16 mouse cellular contexts compared by ENCODE assay signal in the genomic region with DNA sequence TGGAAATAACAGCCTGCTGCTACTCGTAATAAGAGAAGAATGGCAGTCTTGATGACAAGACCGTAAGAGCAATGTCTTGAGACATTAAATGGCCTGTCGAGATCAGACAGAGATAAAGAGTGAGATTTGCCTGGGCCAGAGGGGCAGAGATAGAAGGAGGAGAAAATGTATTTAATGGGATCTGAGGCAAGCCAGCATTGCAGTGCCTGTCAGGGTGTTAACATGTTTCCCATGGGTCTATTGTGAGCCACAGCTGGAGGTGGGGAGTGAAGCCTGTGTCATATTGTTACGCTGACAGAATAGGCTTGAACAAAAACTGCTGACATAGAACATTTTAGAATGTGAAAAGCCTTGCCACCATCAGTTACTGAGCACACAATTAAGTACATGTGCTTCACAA.
DNase-seq lines count a peak whose midpoint lies in the region; ATAC-seq and TF ChIP-seq lines count a peak whose summit lies in the region.
"Had no signal": no experiment of that assay in that cellular context is flagged by ENCODE, and none has a peak within 500 bp of the region (broad histone marks: within the 10 kb centered on the region; RNA-seq: fewer than 3 reads in every experiment).

No protein-coding gene starts in this region.

- no peak overlapping the region for H3K27ac ChIP-seq in midbrain, embryonic 10.5 days (replicated peaks)
- H3K27ac ChIP-seq in midbrain, postnatal 0 days (ENCODE audit: low read depth, low read length), result no peak overlapping the region
- no peak overlapping the region for H3K27ac ChIP-seq in forebrain, embryonic 11.5 days (ENCODE audit: low read depth, low read length)
- H3K27ac ChIP-seq in hindbrain, embryonic 16.5 days (ENCODE audit: low read depth, low read length), result no peak overlapping the region
- H3K27ac ChIP-seq: embryonic facial prominence, embryonic 15.5 days; hindbrain, embryonic 15.5 days; kidney, embryonic 15.5 days; limb, embryonic 13.5 days; macrophage had no signal

- ATAC-seq in midbrain, postnatal 0 days (ENCODE audit: low FRiP score), result no peak
- ATAC-seq in forebrain, embryonic 11.5 days (replicated peaks; ENCODE audit: low FRiP score), result peak; percentile 89
- peak; percentile 45; the same call in 1 of the 2 replicates for ATAC-seq in hindbrain, embryonic 16.5 days
- ATAC-seq: liver, postnatal 0 days had no signal

- H3K4me1 ChIP-seq in midbrain, embryonic 10.5 days, result peaks cover 8% of the 10 kb centered on the region
- H3K4me1 ChIP-seq in midbrain, postnatal 0 days (ENCODE audit: insufficient read depth, low read length), result no peaks in the 10 kb centered on the region; the same call in 1 of the 2 replicates
- no peaks in the 10 kb centered on the region for H3K4me1 ChIP-seq in forebrain, embryonic 11.5 days (replicated peaks; ENCODE audit: control insufficient read depth, insufficient read depth, low read length)
- peaks cover 4% of the 10 kb centered on the region; the same call in 1 of the 2 replicates for H3K4me1 ChIP-seq in hindbrain, embryonic 16.5 days (ENCODE audit: control insufficient read depth, insufficient read depth, low read depth, low read length)
- H3K4me1 ChIP-seq: embryonic facial prominence, embryonic 15.5 days; kidney, embryonic 15.5 days; limb, embryonic 13.5 days had no signal

- no peak for TF ChIP-seq CTCF in midbrain, postnatal 0 days (IDR thresholded peaks at IDR 0.05)

- no peaks in the 10 kb centered on the region for H3K27me3 ChIP-seq in midbrain, embryonic 10.5 days (ENCODE audit: low read depth, poor library complexity, severe bottlenecking)
- H3K27me3 ChIP-seq in midbrain, postnatal 0 days (ENCODE audit: insufficient read depth, low read length), result no peaks in the 10 kb centered on the region
- H3K27me3 ChIP-seq in forebrain, embryonic 11.5 days (ENCODE audit: control insufficient read depth, insufficient read depth, low read length), result no peaks in the 10 kb centered on the region
- no peaks in the 10 kb centered on the region for H3K27me3 ChIP-seq in hindbrain, embryonic 16.5 days (replicated peaks; ENCODE audit: control insufficient read depth, insufficient read depth, low read length)
- H3K27me3 ChIP-seq: embryonic facial prominence, embryonic 15.5 days; hindbrain, embryonic 15.5 days; kidney, embryonic 15.5 days; limb, embryonic 13.5 days had no signal

- no peaks in the 10 kb centered on the region for H3K9me3 ChIP-seq in midbrain, embryonic 10.5 days (replicated peaks)
- no peaks in the 10 kb centered on the region for H3K9me3 ChIP-seq in midbrain, postnatal 0 days (ENCODE audit: low read length)
- no peaks in the 10 kb centered on the region for H3K9me3 ChIP-seq in forebrain, embryonic 11.5 days (ENCODE audit: control insufficient read depth, low read length)
- H3K9me3 ChIP-seq in hindbrain, embryonic 16.5 days (ENCODE audit: control insufficient read depth, low read length), result no peaks in the 10 kb centered on the region
- H3K9me3 ChIP-seq: embryonic facial prominence, embryonic 15.5 days; hindbrain, embryonic 15.5 days; kidney, embryonic 15.5 days; limb, embryonic 13.5 days had no signal

- no peak overlapping the region for H3K4me3 ChIP-seq in midbrain, embryonic 10.5 days
- H3K4me3 ChIP-seq in midbrain, postnatal 0 days (ENCODE audit: low read depth, low read length), result no peak overlapping the region
- H3K4me3 ChIP-seq in forebrain, embryonic 11.5 days (ENCODE audit: low read depth, low read length), result no peak overlapping the region
- no peak overlapping the region for H3K4me3 ChIP-seq in hindbrain, embryonic 16.5 days (ENCODE audit: low read length)
- H3K4me3 ChIP-seq: embryonic facial prominence, embryonic 15.5 days; hindbrain, embryonic 15.5 days; kidney, embryonic 15.5 days; limb, embryonic 13.5 days had no signal

- no peak overlapping the region for H3K4me2 ChIP-seq in midbrain, postnatal 0 days (ENCODE audit: low read depth, low read length, poor library complexity, severe bottlenecking)
- no peak overlapping the region for H3K4me2 ChIP-seq in forebrain, embryonic 11.5 days (ENCODE audit: low read depth, low read length, severe bottlenecking)
- no peak overlapping the region for H3K4me2 ChIP-seq in hindbrain, embryonic 16.5 days (ENCODE audit: low read length)
- H3K4me2 ChIP-seq: embryonic facial prominence, embryonic 15.5 days; heart, embryonic 11.5 days; hindbrain, embryonic 15.5 days; kidney, embryonic 15.5 days; limb, embryonic 13.5 days had no signal

- no peaks in the 10 kb centered on the region for H3K36me3 ChIP-seq in midbrain, embryonic 10.5 days
- no peaks in the 10 kb centered on the region for H3K36me3 ChIP-seq in midbrain, postnatal 0 days (ENCODE audit: insufficient read depth, low read length)
- no peaks in the 10 kb centered on the region for H3K36me3 ChIP-seq in forebrain, embryonic 11.5 days (ENCODE audit: control insufficient read depth, insufficient read depth, low read length)
- no peaks in the 10 kb centered on the region for H3K36me3 ChIP-seq in hindbrain, embryonic 16.5 days (ENCODE audit: control insufficient read depth, insufficient read depth, low read length)
- H3K36me3 ChIP-seq: embryonic facial prominence, embryonic 15.5 days; hindbrain, embryonic 15.5 days; kidney, embryonic 15.5 days; limb, embryonic 13.5 days had no signal

- 26% methylated on average over 4 of the region's 4 CpGs for WGBS in midbrain, embryonic 10.5 days
- WGBS in midbrain, postnatal 0 days, result 18% methylated on average over 4 of the region's 4 CpGs
- WGBS in forebrain, embryonic 11.5 days, result 16% methylated on average over 4 of the region's 4 CpGs
- WGBS in hindbrain, embryonic 16.5 days, result 15% methylated on average over 4 of the region's 4 CpGs

- DNase-seq in midbrain, embryonic 10.5 days (ENCODE audit: low spot score), result peak; percentile 52
- DNase-seq in midbrain, postnatal 0 days (ENCODE audit: low spot score), result no peak
- DNase-seq in forebrain, embryonic 11.5 days (ENCODE audit: low spot score), result peak; percentile 52
- DNase-seq in retina, postnatal 1 day, result peak; percentile 49
- no peak for DNase-seq in kidney, postnatal 25 days
- DNase-seq in layer of hippocampus, adult 11-12 months (ENCODE audit: low spot score), result no peak
- no peak for DNase-seq in spleen, postnatal 36 days (ENCODE audit: low spot score in 2 of 2)
- DNase-seq: cerebellum, adult 18-20 months; liver, postnatal 0 days had no signal

- no peak overlapping the region for H3K9ac ChIP-seq in midbrain, postnatal 0 days (replicated peaks; ENCODE audit: low read length, poor library complexity, severe bottlenecking)
- H3K9ac ChIP-seq in forebrain, embryonic 11.5 days (ENCODE audit: low read length), result no peak overlapping the region
- H3K9ac ChIP-seq in hindbrain, embryonic 16.5 days (ENCODE audit: low read depth, low read length), result no peak overlapping the region
- H3K9ac ChIP-seq: embryonic facial prominence, embryonic 15.5 days; hindbrain, embryonic 15.5 days; kidney, embryonic 15.5 days; limb, embryonic 13.5 days; liver, postnatal 0 days had no signal

Comparison
In these comparisons a context has a peak if more than half of its experiments do, and no peak if none do; other contexts are left out.
1. DNase-seq: peak in midbrain, embryonic 10.5 days (single experiment), forebrain, embryonic 11.5 days (single experiment) and retina, postnatal 1 day (single experiment); none in midbrain, postnatal 0 days (single experiment), kidney, postnatal 25 days (0 of 2), layer of hippocampus, adult 11-12 months (single experiment) and spleen, postnatal 36 days (0 of 2).